In the genomic region with DNA sequence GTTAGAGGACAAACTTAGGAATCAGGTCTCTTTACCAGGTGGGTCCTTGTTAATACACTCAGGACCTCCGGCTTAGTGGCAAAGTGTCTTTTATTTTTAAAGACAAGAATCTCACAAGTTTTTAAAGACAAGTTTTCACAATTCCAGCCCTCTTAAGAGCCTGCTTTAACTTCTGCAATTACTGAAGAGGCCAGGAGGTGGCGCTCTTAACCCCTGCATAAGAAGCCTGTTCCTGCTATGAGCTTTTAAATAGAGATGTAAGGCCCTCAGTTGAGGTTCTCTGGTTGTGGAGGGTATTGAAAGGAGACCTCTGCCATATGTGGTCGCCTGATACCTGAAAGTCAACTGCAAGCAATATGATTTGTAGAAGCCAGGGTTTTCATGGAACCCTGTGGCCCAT, we compare ENCODE assay signal across 8 mouse cellular contexts. TPM values are rescaled to one million over a fixed set of nuclear protein-coding genes. Genes with fewer than 3 reads are reported as not detected.
A peak's percentile ranks its signal among the peaks of the same experiment; 100 is the strongest.
DNase-seq lines count a peak whose midpoint lies in the region; ATAC-seq and TF ChIP-seq lines count a peak whose summit lies in the region.

No protein-coding gene starts in this region.

- TF ChIP-seq CTCF in liver, postnatal 0 days (IDR thresholded peaks at IDR 0.05; ENCODE audit: low read depth) = peak; percentile 86

- H3K4me2 ChIP-seq in liver, postnatal 0 days (ENCODE audit: low read depth, low read length) = no peak overlapping the region

- peak; percentile 33 to 42 for DNase-seq in frontal cortex, postnatal 25 days (ENCODE audit: low spot score in 2 of 2)
- DNase-seq in frontal cortex, postnatal 10 days (ENCODE audit: low spot score in 2 of 2) = no peak
- DNase-seq in testis, postnatal 10 days (ENCODE audit: low spot score) = peak; percentile 76
- DNase-seq in testis, postnatal 14 days (ENCODE audit: low spot score) = no peak
- peak; percentile 20 for DNase-seq in cerebellum, adult 9-11 months
- peak; percentile 75 for DNase-seq in kidney, postnatal 10 days
- peak; percentile 74 for DNase-seq in liver, postnatal 0 days
- peak; percentile 35 for DNase-seq in spleen, adult 12 weeks (ENCODE audit: low spot score)

- no peaks in the 10 kb centered on the region for H3K9me3 ChIP-seq in liver, postnatal 0 days (ENCODE audit: low read length)

- no peak for TF ChIP-seq EP300 in liver, postnatal 0 days (IDR thresholded peaks at IDR 0.05; ENCODE audit: low read depth)

- H3K27me3 ChIP-seq in liver, postnatal 0 days (ENCODE audit: insufficient read depth, low read length) = no peaks in the 10 kb centered on the region

- H3K27ac ChIP-seq in liver, postnatal 0 days (ENCODE audit: low read depth) = no peak overlapping the region

- H3K36me3 ChIP-seq in liver, postnatal 0 days (replicated peaks; ENCODE audit: insufficient read depth, low read length) = peaks cover 38% of the 10 kb centered on the region

- H3K9ac ChIP-seq in liver, postnatal 0 days (replicated peaks) = no peak overlapping the region

- H3K4me1 ChIP-seq in liver, postnatal 0 days (ENCODE audit: insufficient read depth) = no peaks in the 10 kb centered on the region

- no peak for ATAC-seq in liver, postnatal 0 days

- 37% methylated on average over 3 of the region's 3 CpGs for WGBS in liver, postnatal 0 days (ENCODE audit: insufficient replicate concordance)

- H3K4me3 ChIP-seq in liver, postnatal 0 days (ENCODE audit: low read depth, low read length) = no peak overlapping the region

RNA-seq across cellular contexts. Expression of gene Nolc1, which starts 10.7 kb away (rescaled TPM):
- polyA plus RNA-seq in liver, postnatal 0 days (2015; fragmentation: Nextera tagmentation; extraction: Ambion mirVana) = 23.1 and 26.9 TPM in 2 replicates

RNA-seq across cellular contexts. Expression of gene Ldb1, which starts 41.3 kb away (rescaled TPM):
- polyA plus RNA-seq in liver, postnatal 0 days (2015; fragmentation: Nextera tagmentation; extraction: Ambion mirVana) = 32.3 and 34.4 TPM in 2 replicates

RNA-seq across cellular contexts. Expression of gene Pprc1, which starts 41.7 kb away (rescaled TPM):
- polyA plus RNA-seq in liver, postnatal 0 days (2015; fragmentation: Nextera tagmentation; extraction: Ambion mirVana) = 7.7 and 8.1 TPM in 2 replicates

RNA-seq across cellular contexts. Expression of gene Elovl3, which starts 45.4 kb away (rescaled TPM):
- 0.24 and 0.26 TPM in 2 replicates for polyA plus RNA-seq in liver, postnatal 0 days (2015; fragmentation: Nextera tagmentation; extraction: Ambion mirVana)

Comparison
In these comparisons a context has a peak if more than half of its experiments do, and no peak if none do; other contexts are left out.
1. DNase-seq: peak in frontal cortex, postnatal 25 days (2 of 2), testis, postnatal 10 days (single experiment), cerebellum, adult 9-11 months (single experiment), kidney, postnatal 10 days (single experiment), liver, postnatal 0 days (single experiment) and spleen, adult 12 weeks (single experiment); none in frontal cortex, postnatal 10 days (0 of 2) and testis, postnatal 14 days (single experiment).